Mouse (Mus musculus) left cerebral cortex, postnatal 14 days (tissue): ENCODE measurements around the gene Ehhadh. TPM values are rescaled to one million over a fixed set of nuclear protein-coding genes. Genes with fewer than 3 reads are reported as not detected.
"Not testable (repeated sequence)": the region's sequence is repeated elsewhere in the genome, so short reads cannot be mapped to it uniquely, and the experiment has no call there.

Experiments
- DNase-seq, 2 experiments: peaks; one replicate each; pipeline ENCODE4 v3.0.0; 2021 to 2022; ENCODE audit warnings: low spot score in 2 of 2, mixed read lengths in 1 of 2
- intact Hi-C: fragments of 180-260 bp; cut with DNase I; formaldehyde crosslinking; loops from one replicate; pipeline ENCODE4 v1.15.1; 2025
- total RNA-seq, 2 experiments: library from RNA; stranded (reverse); gene quantifications; 2 replicates each; pipeline ENCODE4 v1.2.3; 2021

Gene Ehhadh
- total RNA-seq, 2 experiments from 2014 or later: 1.3 to 1.4 TPM

- intact Hi-C loops, DNase-seq: not testable (repeated sequence)
These were observed 20.2 kb upstream of the Ehhadh start for GRCm38 (mm10) chr16:21807786-21808185.

DNA sequence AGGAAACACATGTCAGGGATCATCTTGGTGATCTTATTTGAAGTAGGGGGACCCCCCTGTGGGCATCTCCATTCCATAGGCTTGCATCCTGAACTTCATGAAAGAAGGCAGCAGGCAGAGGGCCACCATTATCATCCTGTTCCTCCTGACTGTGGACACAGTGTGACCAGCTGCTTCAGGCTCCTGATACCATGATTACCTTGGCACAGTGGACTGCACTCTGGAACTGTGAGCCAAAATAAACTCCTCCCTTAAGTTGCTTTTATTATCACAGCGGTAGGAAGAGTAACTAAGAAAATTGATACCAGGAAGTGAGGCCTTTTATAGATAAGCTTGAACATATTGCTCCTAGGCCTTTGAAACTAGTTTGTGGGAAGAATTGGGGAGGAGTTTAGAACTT, 19.3 kb upstream of the Ehhadh start:
- DNase-seq: no peak
- intact Hi-C loops: no loop called here

DNA sequence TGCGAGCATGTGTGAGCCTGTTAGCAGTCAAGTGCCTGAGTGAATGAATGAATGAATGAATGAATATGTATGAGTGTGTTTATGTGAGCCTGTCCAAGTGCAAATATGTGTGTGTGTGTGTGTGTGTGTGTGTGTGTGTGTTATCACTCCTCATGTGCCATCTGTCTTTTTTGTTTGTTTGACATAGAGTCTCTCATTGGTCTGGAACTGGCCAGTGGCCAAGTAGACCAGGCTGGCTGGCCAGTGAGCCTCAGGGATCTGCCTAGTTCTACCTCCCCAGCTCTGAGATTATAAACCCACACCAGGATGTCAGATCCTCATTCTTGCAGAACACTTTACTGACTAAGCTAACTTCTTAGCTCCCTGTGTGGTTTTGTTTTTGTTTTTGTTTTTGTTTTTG, 16.7 kb upstream of the Ehhadh start:
- no peak for DNase-seq
- intact Hi-C loops: no loop called here

- intact Hi-C loops: no loop called here
- DNase-seq: no peak
These were observed 7.5 kb upstream of the Ehhadh start for GRCm38 (mm10) chr16:21795071-21795470.

- intact Hi-C loops: no loop called here
- no peak for DNase-seq
These were observed 7.1 kb upstream of the Ehhadh start for GRCm38 (mm10) chr16:21794697-21795045.

DNA sequence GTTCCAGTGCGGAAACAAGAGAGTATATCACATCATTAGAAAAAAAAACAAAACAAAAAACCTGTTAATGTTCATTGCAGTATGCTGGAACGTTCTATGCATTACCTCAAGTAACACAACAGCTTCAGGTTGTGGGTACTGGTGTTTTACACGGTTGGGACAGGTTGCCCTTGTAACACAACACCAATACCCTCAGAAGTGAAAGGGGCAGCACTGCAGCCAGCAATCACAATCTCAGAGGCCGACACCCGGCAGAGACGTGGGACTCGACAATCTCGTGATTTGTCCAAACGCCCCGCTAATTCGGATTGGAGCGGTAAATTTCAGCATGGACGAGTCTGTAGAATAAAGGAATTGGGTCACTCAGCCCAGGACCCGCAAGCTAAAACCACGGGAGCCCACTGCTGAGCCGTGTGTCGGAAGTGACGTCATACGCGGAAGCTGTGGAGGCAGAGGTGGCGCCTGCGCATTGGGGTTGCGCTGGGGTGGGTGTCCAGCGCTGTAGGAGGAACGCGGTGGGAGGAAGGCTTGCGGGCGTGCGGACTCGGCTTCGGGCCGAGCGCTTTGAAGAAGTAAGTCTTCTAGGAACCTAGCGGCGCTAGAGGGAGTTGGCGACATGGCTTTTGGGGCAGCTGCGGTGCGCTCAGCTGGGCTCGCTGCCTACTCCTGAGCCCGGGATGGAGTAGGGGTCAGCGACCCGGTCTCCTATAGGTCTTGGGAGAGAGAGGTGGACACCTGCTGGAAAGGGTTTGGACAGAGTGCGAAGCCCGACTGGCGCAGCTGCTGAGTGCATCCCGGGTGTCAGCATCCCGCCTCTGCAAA, 6.5 kb upstream of the Ehhadh start, which contains the start of gene Map3k13:
Map3k13 (plus strand) TSS at position 472 of the 822 bp plus-strand sequence.
- peak; percentile 96 for DNase-seq
- intact Hi-C loops: no loop called here

DNA sequence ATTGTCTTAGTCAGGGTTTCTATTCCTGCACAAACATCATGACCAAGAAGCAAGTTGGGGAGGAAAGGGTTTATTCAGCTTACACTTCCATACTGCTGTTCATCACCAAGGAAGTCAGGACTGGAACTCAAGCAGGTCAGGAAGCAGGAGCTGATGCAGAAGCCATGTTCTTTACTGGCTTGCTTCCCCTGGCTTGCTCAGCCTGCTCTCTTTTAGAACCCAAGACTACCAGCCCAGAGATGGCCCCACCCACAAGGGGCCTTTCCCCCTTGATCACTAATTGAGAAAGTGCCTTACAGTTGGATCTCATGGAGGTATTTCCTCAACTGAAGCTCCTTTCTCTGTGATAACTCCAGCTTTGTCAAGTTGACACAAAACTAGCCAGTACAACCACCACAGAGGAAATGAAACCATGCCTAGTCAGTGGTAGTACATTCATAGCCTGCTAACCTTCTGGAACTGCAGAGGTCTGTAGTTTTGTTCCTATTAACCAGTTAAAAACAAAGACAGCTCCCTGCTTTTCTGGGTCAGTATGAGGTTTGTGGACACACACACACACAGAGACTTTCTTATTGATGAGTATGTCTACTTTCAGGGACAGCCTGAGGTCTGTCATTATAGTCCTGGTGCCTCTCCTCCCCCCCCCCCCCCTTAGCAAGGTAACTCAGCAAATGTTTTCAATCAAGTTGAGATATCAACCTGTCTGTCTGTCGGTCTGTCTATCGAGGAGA, 5.6 kb upstream of the Ehhadh start:
- intact Hi-C loops, DNase-seq: not testable (repeated sequence)

DNA sequence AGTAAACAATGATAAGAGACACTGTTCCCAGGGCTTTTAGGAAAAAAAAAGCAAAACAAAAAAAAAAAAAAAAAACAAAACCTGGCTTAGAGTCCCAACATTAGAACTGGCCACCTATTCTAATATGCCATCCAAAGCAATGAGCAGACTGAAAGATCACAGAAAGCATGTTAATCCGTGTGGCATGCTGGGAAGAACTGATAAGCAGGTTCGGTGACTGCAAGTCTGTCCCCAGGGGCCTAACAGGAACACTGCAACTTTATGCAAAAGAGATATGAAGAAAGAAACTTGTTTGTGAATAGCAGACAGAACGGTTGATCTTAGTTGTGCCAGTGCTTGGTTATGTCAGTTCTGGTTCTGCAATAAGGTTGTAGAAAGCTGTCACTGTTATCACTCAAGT, 4.2 kb upstream of the Ehhadh start:
- DNase-seq: no peak
- intact Hi-C loops: no loop called here

- intact Hi-C loops: no loop called here
- no peak for DNase-seq
These were observed 2.9 kb upstream of the Ehhadh start for GRCm38 (mm10) chr16:21790469-21790868.

- intact Hi-C loops: no loop called here
- DNase-seq: no peak
These were observed 1.6 kb upstream of the Ehhadh start for GRCm38 (mm10) chr16:21789180-21789579.

DNA sequence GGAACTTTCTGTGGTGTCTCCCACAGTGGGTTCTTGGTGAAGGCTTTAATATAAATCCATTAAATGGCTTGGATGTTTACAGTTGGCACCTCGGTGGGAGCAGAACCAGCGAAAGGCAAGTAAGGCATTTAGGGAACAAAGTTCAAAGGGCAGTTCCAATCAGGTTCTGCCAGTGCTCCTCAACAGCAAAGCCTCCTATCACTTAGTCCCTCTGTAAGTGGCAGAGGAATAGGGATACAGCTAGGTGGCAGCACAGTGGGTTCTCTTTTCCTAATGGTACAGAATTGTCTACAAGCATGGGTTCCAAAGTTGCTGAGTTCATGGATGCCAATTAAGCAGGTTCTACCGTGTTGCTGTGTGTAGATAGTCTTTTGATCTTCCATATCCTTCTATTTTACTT, 974 bp upstream of the Ehhadh start:
- DNase-seq: no peak
- intact Hi-C loops: no loop called here

GRCm38 (mm10) chr16:21786317-21786716, 1.3 kb downstream of the Ehhadh start:
- DNase-seq: no peak
- intact Hi-C loops: no loop called here

DNA sequence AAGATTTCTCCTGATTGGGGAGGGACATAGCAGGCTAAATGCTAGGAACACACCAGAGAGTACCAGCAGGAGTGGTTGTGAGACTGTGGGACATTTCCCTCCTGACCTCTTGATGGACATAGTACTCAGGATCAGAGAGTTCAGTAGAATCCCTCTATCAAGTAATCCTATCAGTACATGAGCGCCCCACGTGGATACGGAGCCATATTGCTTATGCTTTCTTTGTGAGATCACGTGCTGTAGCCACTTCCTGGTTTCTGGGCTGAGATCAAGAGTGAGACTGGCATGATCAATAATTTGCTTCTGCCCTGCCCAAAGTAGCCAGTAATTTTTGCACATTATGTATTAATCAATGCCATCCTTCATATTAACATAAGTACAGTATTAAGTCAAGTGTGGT, 2.6 kb downstream of the Ehhadh start:
- intact Hi-C loops: no loop called here

DNA sequence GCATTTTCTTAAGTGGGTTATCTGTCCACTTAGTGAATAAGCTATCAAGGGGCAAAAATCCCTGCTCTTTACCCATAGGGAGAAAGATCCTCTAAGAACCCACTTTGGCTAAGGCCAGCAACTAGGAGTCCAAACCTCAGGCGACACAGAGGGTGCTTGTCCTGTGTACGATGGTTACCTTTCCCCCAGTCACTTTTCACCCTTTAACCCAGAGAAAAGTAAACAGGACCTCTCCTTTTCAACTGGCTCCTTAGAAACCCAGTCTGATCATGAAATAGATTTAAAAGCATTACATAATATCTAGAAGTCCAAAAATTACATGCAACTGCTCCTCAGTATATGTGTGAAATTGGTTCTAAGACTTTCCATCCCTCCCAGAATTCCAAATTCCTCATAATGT, 4.8 kb downstream of the Ehhadh start:
- DNase-seq: no peak

More for the DNA sequence above, 2.6 kb downstream of the Ehhadh start:
- no peak for DNase-seq

GRCm38 (mm10) chr16:21781895-21782294, 5.7 kb downstream of the Ehhadh start:
- DNase-seq: no peak
- intact Hi-C loops: no loop called here

More for the DNA sequence above, 4.8 kb downstream of the Ehhadh start:
- intact Hi-C loops: no loop called here

GRCm38 (mm10) chr16:21781277-21781676, 6.3 kb downstream of the Ehhadh start:
- intact Hi-C loops: no loop called here

GRCm38 (mm10) chr16:21779149-21779548, 8.5 kb downstream of the Ehhadh start:
- intact Hi-C loops: no loop called here
- no peak for DNase-seq

More at GRCm38 (mm10) chr16:21781277-21781676, 6.3 kb downstream of the Ehhadh start:
- no peak for DNase-seq

DNA sequence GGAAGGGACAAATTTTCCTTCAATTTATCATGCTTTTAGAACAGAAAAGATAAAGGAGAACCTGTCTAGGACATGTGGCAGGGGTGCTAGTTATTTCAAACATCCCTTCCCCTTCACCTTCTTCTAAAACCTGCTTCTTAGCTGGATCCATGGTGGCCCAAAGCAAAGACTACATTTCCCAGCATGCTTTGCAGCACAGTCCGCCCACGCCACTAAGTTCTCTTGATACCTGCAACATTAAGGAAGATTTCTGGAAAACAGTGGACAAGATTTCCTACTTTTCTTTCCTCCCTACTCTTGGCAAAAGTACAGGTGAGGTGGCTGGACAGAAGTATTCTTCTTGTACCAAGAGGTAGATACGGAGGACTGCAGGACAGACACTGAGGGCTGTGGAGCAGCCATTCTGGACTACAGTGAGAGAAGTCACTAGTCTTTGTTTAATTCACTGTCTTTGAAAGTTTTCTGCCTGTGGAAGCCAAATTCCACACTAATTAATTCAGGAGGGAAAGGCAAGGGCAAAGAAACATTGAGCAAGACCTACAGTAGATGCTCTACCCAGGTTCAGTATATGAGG, 9.2 kb downstream of the Ehhadh start:
- no peak for DNase-seq
- intact Hi-C loops: no loop called here

DNA sequence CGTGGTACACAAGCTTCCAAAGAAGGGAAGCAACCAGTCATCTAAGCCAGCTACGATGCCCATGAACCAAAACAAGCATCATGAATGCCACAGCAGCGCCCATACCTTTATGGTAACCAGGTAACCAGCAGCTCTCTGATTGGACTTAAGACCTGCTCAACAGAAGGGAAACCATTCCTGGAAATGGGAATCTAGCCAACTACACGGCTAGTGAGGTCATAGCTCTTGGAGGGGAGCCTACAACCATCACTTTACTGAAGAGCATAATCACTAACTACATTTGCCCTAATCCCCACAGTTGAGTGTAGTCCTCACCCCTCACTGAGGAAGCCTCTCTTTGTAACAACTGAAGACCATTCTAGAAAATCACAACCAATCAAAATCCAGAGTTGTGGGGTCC, 12.9 kb downstream of the Ehhadh start:
- no peak for DNase-seq
- intact Hi-C loops: loop anchor here (5.0 kb wide), 1 partner anchor 38 kb away; no protein-coding TSS in a partner anchor

GRCm38 (mm10) chr16:21769667-21770066, 17.9 kb downstream of the Ehhadh start:
- no peak for DNase-seq
- intact Hi-C loops: loop anchor here (5.0 kb wide), 2 partner anchors 43 to 282 kb away; no protein-coding TSS in a partner anchor
